Mouse (Mus musculus): Measurements from ENCODE around the gene Fgfr4.

Fgfr4 gene

DNA sequence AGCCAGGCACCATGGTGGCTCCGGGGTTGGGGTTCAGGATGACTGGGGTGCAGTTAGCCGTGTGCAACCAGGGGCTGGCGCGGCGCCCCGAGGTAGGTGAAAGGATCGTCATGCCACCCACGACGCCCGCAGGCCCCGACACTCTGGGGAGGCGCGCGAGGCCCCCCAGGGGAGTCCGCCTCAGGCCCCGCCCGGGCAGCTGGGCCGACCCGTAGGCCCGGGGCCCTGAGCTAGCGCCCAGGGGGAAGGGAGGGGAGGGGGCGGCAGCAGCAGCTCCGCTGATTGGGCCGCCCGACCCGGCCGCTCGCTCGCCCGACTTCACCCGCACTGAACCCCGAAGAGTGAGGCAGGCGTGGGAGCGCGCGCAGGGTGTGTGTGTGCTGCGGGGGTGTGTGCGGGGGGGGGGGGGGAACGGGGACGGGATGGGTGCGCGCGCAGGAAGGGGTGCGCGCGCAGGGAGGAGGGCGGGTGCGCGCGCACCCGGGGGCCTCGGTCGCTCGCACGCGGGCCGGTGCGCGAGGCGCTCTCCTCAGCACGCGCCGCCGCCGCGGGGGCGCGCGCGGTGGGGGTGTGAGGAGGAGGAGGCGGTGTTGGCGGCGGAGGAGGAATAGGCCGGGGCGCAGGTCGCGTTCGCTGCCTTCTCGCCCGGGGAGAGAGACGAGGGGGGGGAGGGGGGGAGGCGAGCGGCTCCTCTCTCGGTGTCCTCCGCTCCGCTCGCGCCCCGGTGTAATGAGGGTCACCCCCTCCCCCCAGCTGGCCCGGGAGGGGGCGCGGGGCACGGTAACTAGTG lies 59.0 kb downstream of the Fgfr4 start:
- peak; percentile 83 to 90 for DNase-seq

DNA sequence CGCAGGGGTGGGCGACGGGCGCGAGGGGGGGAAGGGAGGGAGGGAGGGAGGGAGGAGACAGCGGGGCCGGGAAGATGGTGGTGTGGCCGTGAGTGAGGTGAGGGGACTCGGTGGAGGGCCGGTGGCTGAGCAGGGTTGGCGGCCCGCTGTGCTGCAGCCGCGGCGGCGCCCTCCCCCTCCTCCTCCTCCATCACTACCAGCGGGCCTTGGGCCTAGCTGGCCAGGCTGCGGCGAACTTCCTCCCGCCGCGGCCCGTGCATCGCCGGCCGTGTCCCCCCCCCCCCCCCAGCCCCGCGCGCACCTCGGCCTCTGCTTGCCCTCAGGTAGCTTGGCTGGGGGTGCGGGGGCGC lies 59.5 kb downstream of the Fgfr4 start:
- peak; percentile 63 to 76 for DNase-seq

DNA sequence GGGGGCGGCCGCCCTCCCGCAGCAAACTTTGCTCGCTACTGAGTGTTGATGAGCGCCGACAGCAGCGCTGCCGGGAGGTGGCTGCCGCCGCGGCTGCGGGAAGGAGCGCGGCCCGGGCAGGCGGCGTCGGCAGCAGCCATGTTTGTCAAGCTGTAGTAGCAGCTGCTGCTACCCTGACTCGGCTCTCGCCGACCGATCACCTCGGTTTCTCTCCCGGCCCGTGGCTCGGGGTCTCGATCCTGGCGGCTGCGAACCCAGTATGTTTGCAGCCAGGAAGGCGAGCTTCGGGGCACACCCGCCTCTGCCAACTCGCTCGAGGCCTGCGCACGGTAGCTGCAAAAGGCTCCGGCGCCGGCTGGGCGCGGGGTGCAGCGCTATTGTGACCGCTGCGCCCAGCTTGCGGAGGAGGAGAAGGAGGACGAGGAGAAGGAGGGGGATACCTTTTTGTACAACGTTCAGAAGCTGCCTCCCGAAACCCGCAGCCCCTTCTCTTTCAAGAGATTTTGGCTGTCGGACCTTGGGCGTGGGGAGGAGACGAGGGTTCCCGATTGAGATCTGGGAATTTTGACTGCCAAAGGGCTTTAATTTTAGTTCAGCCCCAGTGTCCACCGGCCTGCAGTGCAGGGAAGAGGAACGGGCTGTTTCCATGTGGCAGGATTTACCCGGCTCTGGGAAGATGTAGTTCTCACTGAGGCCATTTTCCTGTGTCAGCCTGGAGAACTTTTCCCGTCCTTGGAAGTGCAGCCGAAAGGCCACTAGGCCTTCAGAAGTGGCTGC lies 60.1 kb downstream of the Fgfr4 start:
- DNase-seq = peak; percentile 48 to 79

DNA sequence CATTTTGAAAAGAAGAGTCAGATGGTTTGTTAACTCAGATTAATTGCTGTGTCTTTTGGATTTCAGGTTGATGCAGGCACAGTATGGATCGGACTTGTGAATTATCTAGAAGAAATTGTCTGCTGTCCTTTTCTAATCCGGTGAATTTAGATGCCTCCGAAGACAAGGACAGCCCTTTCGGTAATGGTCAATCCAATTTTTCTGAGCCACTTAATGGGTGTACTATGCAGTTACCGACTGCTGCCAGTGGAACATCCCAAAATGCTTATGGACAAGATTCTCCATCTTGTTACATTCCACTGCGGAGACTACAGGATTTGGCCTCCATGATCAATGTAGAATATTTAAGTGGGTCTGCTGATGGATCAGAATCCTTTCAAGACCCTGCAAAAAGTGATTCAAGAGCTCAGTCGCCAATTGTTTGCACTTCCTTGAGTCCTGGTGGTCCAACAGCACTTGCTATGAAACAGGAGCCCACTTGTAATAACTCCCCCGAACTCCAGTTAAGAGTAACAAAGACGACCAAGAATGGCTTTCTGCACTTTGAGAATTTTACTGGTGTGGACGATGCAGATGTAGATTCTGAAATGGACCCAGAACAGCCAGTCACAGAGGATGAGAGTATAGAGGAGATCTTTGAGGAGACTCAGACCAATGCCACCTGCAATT lies 60.8 kb downstream of the Fgfr4 start:
- DNase-seq = no peak
